Mouse (Mus musculus): Measurements from ENCODE around the gene Nr3c2.

The Nr3c2 gene

DNA sequence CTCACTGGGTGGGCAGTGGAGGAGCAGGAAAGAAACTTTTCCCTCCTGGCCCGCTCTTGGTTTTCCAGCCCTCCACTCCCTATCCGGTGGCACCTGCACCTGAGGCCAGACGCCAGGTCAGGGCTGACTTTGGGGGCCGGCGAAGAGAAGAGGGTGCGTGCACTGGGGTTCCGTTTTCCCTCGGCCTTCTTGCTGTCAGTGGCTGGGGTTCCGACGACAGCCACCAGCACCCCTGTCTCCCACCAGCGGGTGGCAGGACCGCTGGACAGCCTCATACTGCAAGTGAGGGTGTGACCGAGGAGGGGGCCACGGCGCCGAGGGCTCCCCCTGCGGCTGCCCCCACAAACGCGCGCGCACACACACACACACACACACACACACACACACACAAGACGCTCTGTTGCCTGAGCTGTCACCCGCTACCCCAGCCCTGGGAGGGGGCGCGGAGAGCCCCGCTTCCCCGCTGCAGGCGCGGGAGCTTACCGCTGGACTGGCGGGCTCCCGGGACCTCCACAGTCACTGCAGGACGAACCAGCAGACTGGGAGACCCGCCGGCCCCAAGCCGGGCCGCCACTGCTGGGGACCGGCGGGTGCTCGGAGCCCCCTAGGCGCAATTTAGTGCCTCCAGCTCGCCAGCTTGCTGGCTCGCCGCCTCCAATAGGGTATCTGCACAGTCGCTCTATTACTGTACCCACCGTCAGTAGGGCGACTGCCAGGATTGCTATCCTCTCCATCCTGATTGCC is at the start of gene Nr3c2:
Nr3c2 (plus strand) TSS at position 32 of the 744 bp plus-strand sequence.
- in situ Hi-C loops (cut with MboI, MseI) = no loop called here

- in situ Hi-C loops (cut with MboI, MseI) = no loop called here
Measured at GRCm38 (mm10) chr8:76858534-76858933, 40.7 kb upstream of the Nr3c2 start.

DNA sequence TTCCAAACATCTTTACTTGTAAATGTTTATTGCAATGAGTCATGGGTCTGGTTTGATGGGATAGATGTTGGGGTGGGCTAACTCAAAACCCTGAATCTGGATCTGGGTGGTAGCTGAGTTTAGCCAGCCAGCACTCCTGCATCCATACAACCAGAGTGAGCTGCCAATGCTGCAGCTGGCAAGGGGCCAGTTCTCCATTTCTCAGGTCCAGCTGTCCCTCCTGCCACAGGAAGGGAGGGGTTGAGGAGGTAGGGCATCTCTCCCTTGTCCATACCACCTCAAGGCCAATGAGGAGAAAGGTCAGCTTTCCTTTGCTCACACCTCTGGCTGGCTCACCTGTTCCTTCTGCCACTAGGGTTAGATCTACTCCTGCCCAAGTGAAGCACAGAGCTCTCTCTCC is 39.5 kb upstream of the Nr3c2 start:
- in situ Hi-C loops (cut with MboI, MseI) = no loop called here

GRCm38 (mm10) chr8:76863066-76863465 is 36.2 kb upstream of the Nr3c2 start:
- in situ Hi-C loops (cut with MboI, MseI) = no loop called here

- in situ Hi-C loops (cut with MboI, MseI) = no loop called here
Measured at GRCm38 (mm10) chr8:76876809-76877208, 22.4 kb upstream of the Nr3c2 start.

DNA sequence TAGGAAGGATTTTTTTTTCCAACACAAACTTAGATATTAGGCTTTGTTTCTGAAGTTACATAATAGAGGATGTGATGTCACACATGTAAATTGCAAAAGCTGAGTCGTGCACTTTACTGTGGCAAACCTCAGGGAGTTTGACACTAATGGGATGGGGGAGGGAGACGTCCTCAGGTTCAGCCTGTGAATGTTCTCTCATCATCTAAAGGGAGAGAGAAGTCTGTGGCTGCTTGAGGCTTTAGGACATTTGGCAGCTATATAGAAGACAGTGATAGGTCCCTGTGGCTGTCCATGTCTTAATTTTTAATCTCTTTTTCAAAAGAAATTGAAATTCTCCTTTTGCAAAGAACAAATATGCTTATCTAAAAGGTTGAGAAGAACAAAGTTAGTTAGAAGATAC is 2.2 kb upstream of the Nr3c2 start:
- in situ Hi-C loops (cut with MboI, MseI) = no loop called here

DNA sequence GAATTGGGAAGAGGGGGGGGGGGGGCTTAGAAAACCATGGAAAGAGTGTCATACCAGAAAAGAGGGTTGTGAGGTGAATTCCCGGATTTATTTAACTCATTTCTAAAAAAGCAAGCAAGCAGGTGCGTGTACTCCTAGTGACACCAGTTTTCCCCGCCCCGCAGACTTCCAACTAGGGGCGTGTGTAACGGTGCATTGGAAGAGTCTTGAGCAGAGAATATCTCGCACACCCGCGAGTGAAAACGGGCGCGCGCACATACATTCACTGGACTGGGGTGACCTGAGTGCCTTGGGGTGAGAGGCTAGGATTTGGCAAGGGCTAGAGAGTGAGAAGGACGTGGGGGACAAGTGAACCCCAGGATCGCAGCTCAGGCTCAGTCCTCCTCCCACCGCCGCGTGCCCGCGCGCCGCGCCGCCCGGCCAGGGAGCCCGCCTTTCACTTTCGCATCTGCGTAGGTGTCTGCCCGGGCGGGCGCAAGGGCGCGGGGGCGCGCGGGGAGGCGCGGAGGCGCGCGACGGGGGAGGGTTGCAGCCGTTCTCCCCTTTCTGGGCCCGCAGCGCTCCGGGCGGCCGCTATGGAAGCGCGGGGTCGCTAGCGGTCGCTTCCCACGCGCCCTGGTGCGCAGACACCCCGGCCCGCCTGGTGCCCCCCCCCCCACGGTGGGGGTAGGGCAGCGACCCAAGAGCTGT is 376 bp upstream of the Nr3c2 start:
- in situ Hi-C loops (cut with MboI, MseI) = no loop called here

DNA sequence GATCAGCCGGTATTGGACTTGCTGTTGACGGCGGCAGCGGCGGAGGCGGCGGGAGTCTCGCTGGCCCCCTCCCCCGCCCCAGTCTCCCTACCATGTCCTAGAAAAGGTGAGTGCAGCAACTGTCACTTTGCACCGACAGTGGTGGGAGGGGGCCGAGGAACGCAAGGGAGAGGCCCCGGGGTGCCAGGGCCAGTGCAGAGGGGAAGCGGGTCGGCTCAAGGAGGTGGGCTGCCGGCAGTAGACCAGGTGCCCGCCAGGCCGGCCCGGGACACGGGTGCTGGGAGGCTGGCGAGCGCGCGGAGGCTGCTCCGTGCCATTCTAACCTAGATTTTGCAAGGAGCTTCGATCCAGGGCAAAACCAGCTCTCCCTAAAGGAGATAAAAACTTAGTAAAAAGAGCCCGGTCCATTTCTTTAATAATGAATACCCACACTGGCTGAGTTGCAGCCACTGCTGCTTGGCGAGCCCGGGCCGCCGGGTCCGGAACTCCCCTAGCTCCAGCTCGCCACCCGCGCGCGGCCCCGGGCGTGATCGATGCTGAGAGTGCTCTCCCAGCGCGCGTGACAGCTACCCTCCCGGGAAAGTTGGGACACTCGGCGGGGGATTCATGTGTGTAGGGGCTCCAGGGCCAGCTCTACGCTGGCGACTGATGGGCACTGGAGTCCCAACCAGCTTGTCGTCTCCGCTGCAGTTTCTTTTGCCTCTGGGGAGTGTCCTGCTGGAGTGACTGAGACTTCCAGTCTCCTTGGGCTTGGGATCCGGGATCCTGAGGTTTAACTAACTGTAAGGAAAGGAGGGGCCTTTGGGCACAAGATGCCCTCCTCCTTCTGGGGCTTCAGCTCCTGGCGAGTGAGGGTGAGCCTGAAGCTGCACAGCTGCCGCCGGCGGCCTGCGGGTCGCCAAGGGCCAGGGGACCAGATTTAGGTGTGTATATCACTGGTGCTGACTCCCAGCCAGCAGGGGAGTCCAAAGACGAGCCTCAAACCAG is 1.2 kb downstream of the Nr3c2 start:
- in situ Hi-C loops (cut with MboI, MseI) = no loop called here

DNA sequence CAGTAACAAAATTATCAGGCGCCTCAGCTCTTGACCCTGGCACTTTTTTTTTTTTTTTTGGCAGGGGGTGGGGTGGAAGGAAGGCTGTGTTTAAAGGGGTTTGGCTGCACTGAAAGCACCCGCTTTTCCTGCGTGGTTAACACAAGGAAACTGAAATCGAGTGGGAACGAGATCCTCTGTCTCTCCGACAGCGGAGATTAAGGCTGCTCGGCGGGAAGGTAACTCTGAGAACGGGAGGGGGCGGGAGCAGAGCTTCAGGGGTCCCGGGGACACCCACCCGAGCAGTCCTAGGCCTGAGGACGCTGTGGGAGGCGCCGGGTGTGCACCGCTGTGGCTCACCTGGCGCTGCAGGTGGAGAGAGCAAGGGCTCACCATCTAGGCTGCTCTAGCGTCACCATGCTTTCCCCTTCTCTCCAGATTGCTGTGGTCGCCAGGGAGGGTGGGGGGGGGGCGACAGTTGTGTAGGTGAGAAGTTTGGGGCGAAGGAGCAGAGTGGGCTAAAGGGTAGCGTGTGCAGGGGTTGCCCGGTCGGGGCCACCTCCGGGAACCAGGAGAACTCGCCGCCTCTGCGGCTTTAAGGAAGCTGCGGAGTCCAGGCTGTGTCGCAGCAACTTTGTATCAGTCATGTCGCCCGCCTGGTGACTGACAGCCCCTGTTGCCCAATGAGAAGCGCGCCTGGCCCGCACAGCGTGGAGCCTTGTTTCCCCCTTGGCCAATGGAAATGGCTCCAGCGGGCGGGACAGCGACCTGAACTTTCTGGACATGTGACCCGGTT is 2.4 kb downstream of the Nr3c2 start:
- in situ Hi-C loops (cut with MboI, MseI) = no loop called here

GRCm38 (mm10) chr8:76902205-76903078 is 3.2 kb downstream of the Nr3c2 start:
- in situ Hi-C loops (cut with MboI, MseI) = no loop called here

DNA sequence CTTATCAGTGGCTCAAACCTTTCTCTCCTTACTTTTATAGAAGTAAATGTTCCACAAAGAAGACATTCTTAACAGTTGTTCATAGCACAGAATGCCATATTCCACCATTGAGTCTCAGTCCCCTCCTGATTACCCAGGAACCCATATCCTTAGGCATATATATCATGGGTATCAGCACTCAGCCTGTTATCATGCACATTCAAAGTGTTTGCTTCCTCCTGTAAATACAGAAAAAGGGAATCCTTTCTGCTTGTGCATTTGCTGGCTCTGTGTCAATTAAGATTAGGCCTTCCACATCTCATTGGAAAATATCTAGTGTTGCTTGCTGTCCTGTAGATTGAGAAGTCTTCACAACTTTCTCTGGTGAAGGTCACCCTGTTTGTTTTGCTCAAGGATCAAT is 12.0 kb downstream of the Nr3c2 start:
- in situ Hi-C loops (cut with MboI, MseI) = no loop called here

DNA sequence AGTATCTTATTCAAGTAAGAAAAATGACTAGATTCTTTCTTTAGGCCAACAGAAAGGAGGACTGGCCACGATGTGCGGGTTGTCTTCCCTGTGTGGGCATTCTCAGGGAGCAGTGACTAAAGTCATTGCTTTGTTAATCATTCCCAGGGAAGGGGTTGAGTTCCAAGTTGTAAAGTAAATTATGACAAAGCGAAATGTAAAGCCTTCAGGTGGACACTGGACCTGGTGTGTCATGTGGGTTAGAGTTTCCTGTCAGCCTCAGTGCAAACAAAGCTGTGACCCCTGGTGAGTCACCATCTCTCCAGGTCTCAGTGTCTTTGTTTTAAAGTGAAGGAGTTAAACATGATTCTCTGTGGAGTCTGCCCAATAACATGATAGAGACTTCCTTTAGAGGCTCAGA is 13.4 kb downstream of the Nr3c2 start:
- in situ Hi-C loops (cut with MboI, MseI) = no loop called here

- in situ Hi-C loops (cut with MboI, MseI) = no loop called here
Measured at GRCm38 (mm10) chr8:76913207-76913606, 14.0 kb downstream of the Nr3c2 start.

- in situ Hi-C loops (cut with MboI, MseI) = no loop called here
Measured at GRCm38 (mm10) chr8:76915260-76915659, 16.0 kb downstream of the Nr3c2 start.

- in situ Hi-C loops (cut with MboI, MseI) = no loop called here
Measured at GRCm38 (mm10) chr8:76919546-76919945, 20.3 kb downstream of the Nr3c2 start.

- in situ Hi-C loops (cut with MboI, MseI) = no loop called here
Measured at GRCm38 (mm10) chr8:76924150-76924549, 24.9 kb downstream of the Nr3c2 start.

DNA sequence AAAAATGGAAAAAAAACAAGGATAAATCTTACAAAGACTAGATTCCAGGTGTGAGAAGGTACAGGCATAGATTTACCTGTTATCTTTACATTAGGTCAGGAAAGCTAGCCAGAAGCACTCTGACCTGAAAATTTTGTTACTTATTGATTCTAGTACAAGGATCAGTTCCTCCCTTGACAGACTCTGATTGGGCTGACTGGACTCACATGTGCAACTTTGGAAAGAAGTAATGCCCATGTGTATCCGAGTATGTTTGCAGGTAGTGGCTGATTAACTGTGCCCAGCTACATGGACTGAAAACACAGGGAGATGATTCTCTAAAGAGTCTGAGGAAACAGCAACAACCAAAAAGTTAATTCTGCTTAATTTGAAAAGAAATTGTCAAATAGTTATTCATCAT is 29.1 kb downstream of the Nr3c2 start:
- in situ Hi-C loops (cut with MboI, MseI) = no loop called here

DNA sequence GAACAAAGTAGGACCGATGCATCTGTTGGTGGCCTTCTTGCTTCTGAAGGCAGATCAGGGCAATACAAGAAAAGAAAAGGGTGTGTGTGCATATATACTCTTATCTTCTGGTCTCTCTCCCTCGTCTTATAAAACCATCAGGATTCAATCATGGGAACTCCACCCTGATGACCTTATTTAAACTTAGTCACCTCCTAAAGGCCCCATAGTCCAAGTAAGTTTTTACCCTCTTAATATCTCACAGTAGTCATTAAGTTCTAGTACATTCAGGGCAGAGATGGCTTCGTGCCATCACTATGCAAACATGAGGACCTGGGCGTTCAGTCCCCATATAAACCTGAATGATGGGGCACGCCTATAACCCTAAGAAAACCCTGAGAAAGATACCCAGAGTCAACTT is 29.6 kb downstream of the Nr3c2 start:
- in situ Hi-C loops (cut with MboI, MseI) = no loop called here

GRCm38 (mm10) chr8:76965046-76965445 is 65.8 kb downstream of the Nr3c2 start:
- in situ Hi-C loops (cut with MboI, MseI) = no loop called here

DNA sequence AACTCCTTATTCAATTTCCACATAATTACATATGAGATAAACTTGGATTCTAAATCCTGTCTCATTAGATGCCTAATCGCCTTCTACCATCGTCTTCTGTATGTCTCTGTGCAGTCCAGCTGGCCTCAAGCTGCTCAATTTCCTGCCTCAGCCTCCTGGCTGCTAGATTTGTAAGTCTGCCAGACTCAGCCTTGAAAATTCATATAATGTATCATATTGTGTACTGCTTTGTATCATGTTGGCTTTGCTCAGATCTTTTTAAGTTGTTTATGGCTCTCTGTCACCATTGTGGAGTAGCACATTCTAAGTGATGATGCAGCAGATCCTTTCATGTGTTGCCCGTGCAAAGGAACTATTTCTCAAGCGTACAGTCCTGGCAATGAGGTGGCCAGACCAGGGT is 71.9 kb downstream of the Nr3c2 start:
- in situ Hi-C loops (cut with MboI, MseI) = no loop called here

Data from regulatory T cell (primary cell).